Mouse (Mus musculus) limb, embryonic 12.5 days (tissue): Measurements from ENCODE around the gene Lypd8. TPM values are rescaled to one million over a fixed set of nuclear protein-coding genes. Genes with fewer than 3 reads are reported as not detected.

Experiments used
- ATAC-seq: fragments of 200-750 bp; cut with Nextera tagmentation; 2 replicates; pipeline ENCODE4 v1.8.0; 2017; ENCODE audit warnings: low read depth, moderate TSS enrichment; ENCODE audit not compliant: insufficient number of reproducible peaks, insufficient read depth, low FRiP score, low TSS enrichment
- H3K27ac ChIP-seq: fragments of 300-500 bp; sonication (generic); 2 replicates; pipeline ENCODE4 v1.5.1; 2016; ENCODE audit warnings: mild to moderate bottlenecking, moderate library complexity
- H3K27me3 ChIP-seq: fragments of 300-500 bp; sonication (generic); 2 replicates; pipeline ENCODE4 v1.6.1; 2016; ENCODE audit warnings: mild to moderate bottlenecking, moderate library complexity
- H3K36me3 ChIP-seq: fragments of 300-500 bp; sonication (generic); 2 replicates; pipeline ENCODE4 v1.6.1; 2016; ENCODE audit warnings: mild to moderate bottlenecking, moderate library complexity
- H3K4me1 ChIP-seq: fragments of 300-500 bp; sonication (generic); replicated peaks from 2 replicates; pipeline ENCODE4 v1.6.1; 2016
- H3K4me2 ChIP-seq: fragments of 300-500 bp; sonication (generic); 2 replicates; pipeline ENCODE4 v1.6.1; 2016; ENCODE audit warnings: mild to moderate bottlenecking, moderate library complexity
- H3K4me3 ChIP-seq: fragments of 300-500 bp; sonication (generic); replicated peaks from 2 replicates; pipeline ENCODE4 v1.5.1; 2016; ENCODE audit warnings: mild to moderate bottlenecking
- H3K9ac ChIP-seq: fragments of 300-500 bp; sonication (generic); replicated peaks from 2 replicates; pipeline ENCODE4 v1.6.1; 2016; ENCODE audit warnings: mild to moderate bottlenecking, moderate library complexity
- H3K9me3 ChIP-seq: fragments of 300-500 bp; sonication (generic); 2 replicates; pipeline ENCODE4 v1.6.1; 2016; ENCODE audit warnings: mild to moderate bottlenecking, moderate library complexity
- WGBS: fragments of 180-500 bp; shearing (Covaris S2); methylation state at CpG from one replicate; pipeline ENCODE4 v1.1.7; 2016; 5-methylcytosine and 5-hydroxymethylcytosine counted together
- polyA plus RNA-seq: library from polyadenylated mRNA; unstranded; fragments of >200 nt; fragmentation: Nextera tagmentation; extraction: Ambion mirVana; gene quantifications from 2 replicates; pipeline ENCODE4 v1.2.1, GENCODE M21; 2016

Lypd8 gene
- polyA plus RNA-seq, result not detected in 2 replicates

- no peak for ATAC-seq
- Histone ChIP-seq H3K4me3 (no peak within 1 kb of the TSS), H3K27me3 (no peaks in the 10 kb centered on the region), H3K36me3 (no peaks in the 10 kb centered on the region), H3K4me1 (no peaks in the 10 kb centered on the region), H3K4me2 (no peak within 1 kb of the TSS), H3K27ac (no peak within 1 kb of the TSS), H3K9me3 (no peaks in the 10 kb centered on the region), H3K9ac (no peak within 1 kb of the TSS)
- 88% methylated on average over 3 of the region's 3 CpGs for WGBS
Measured at GRCm38 (mm10) chr11:58378763-58379278, at the start of gene Lypd8. Gene Lypd8, plus strand, starts transcription at chr11:58379043.

- H3K4me1 ChIP-seq, result peaks cover 32% of the 10 kb centered on the region
- peaks cover 41% of the 10 kb centered on the region for H3K36me3 ChIP-seq
- peak overlapping the region; percentile 79 for H3K27ac ChIP-seq
- 0% methylated on average over 21 of the region's 21 CpGs for WGBS
- ATAC-seq, result 0 out of 2 replicates have a peak, but pooled peaks have one; percentile 18
- 0 out of 2 replicates have a peak, but pooled peaks cover 6% of the 10 kb centered on the region for H3K9me3 ChIP-seq
- no peaks in the 10 kb centered on the region for H3K27me3 ChIP-seq
- H3K4me3 ChIP-seq, result peak overlapping the region; percentile 84
- H3K4me2 ChIP-seq, result peak overlapping the region; percentile 92
- H3K9ac ChIP-seq, result peak overlapping the region; percentile 83
Measured at GRCm38 (mm10) chr11:58329906-58330275, 49.0 kb upstream of the Lypd8 start.

GRCm38 (mm10) chr11:58330276-58331148 is 48.3 kb upstream of the Lypd8 start, which contains the start of the genes Zfp672 and Sh3bp5l:
Gene Zfp672, minus strand, starts transcription at chr11:58330339.
Gene Sh3bp5l, plus strand, starts transcription at chr11:58330724.
- WGBS, result under 1% methylated on average over 52 of the region's 52 CpGs
- peaks cover 44% of the 10 kb centered on the region for H3K36me3 ChIP-seq
- 0 out of 2 replicates have a peak, but pooled peaks cover 6% of the 10 kb centered on the region for H3K9me3 ChIP-seq
- H3K4me2 ChIP-seq, result peak within 1 kb of the TSS; percentile 96
- peak within 1 kb of the TSS; percentile 84 for H3K4me3 ChIP-seq
- H3K27me3 ChIP-seq, result no peaks in the 10 kb centered on the region
- peaks cover 32% of the 10 kb centered on the region for H3K4me1 ChIP-seq
- H3K9ac ChIP-seq, result peak within 1 kb of the TSS; percentile 83
- peak; percentile 93 for ATAC-seq
- peak within 1 kb of the TSS; percentile 79 for H3K27ac ChIP-seq

GRCm38 (mm10) chr11:58331149-58331495 is 47.7 kb upstream of the Lypd8 start:
- peaks cover 48% of the 10 kb centered on the region for H3K36me3 ChIP-seq
- peak overlapping the region; percentile 84 for H3K4me3 ChIP-seq
- peak overlapping the region; percentile 69 for H3K9ac ChIP-seq
- 0 out of 2 replicates have a peak, but pooled peaks cover 6% of the 10 kb centered on the region for H3K9me3 ChIP-seq
- ATAC-seq, result peak; percentile 21; the same call in 1 of the 2 replicates
- WGBS, result 14% methylated on average over 10 of the region's 10 CpGs
- peak overlapping the region; percentile 96 for H3K4me2 ChIP-seq
- peak overlapping the region; percentile 62; the same call in 1 of the 2 replicates for H3K27ac ChIP-seq
- peaks cover 32% of the 10 kb centered on the region for H3K4me1 ChIP-seq
- H3K27me3 ChIP-seq, result no peaks in the 10 kb centered on the region

- WGBS, result 83% methylated on average over 6 of the region's 6 CpGs
Measured at GRCm38 (mm10) chr11:58331546-58331945, 47.3 kb upstream of the Lypd8 start.

GRCm38 (mm10) chr11:58334746-58335145 is 44.1 kb upstream of the Lypd8 start:
- H3K36me3 ChIP-seq, result peaks cover 62% of the 10 kb centered on the region

More at GRCm38 (mm10) chr11:58331546-58331945, 47.3 kb upstream of the Lypd8 start:
- 0 out of 2 replicates have a peak, but pooled peaks cover 6% of the 10 kb centered on the region for H3K9me3 ChIP-seq
- H3K4me2 ChIP-seq, result peak overlapping the region; percentile 96
- no peak for ATAC-seq
- peak overlapping the region; percentile 84 for H3K4me3 ChIP-seq
- H3K27me3 ChIP-seq, result no peaks in the 10 kb centered on the region
- H3K9ac ChIP-seq, result peak overlapping the region; percentile 69
- peaks cover 52% of the 10 kb centered on the region for H3K36me3 ChIP-seq
- H3K27ac ChIP-seq, result no peak overlapping the region
- H3K4me1 ChIP-seq, result peaks cover 32% of the 10 kb centered on the region

GRCm38 (mm10) chr11:58346745-58347144 is 32.1 kb upstream of the Lypd8 start:
- no peak for ATAC-seq
- Histone ChIP-seq H3K27ac (no peak overlapping the region), H3K4me1 (no peaks in the 10 kb centered on the region), H3K27me3 (no peaks in the 10 kb centered on the region), H3K4me2 (no peak overlapping the region), H3K9me3 (no peaks in the 10 kb centered on the region), H3K9ac (no peak overlapping the region), H3K36me3 (peaks cover 59% of the 10 kb centered on the region), H3K4me3 (no peak overlapping the region)
- WGBS, result 86% methylated on average over 4 of the region's 4 CpGs

More at GRCm38 (mm10) chr11:58334746-58335145, 44.1 kb upstream of the Lypd8 start:
- H3K27ac ChIP-seq, result no peak overlapping the region
- peaks cover 20% of the 10 kb centered on the region for H3K4me1 ChIP-seq
- H3K4me2 ChIP-seq, result no peak overlapping the region
- 89% methylated on average over 3 of the region's 3 CpGs for WGBS
- no peak for ATAC-seq
- H3K27me3 ChIP-seq, result no peaks in the 10 kb centered on the region
- no peaks in the 10 kb centered on the region for H3K9me3 ChIP-seq
- H3K4me3 ChIP-seq, result no peak overlapping the region
- H3K9ac ChIP-seq, result no peak overlapping the region

GRCm38 (mm10) chr11:58350628-58351027 is 28.2 kb upstream of the Lypd8 start:
- H3K27me3 ChIP-seq, result no peaks in the 10 kb centered on the region
- WGBS, result 64% methylated on average over 4 of the region's 4 CpGs
- no peak for ATAC-seq
- no peaks in the 10 kb centered on the region for H3K9me3 ChIP-seq
- H3K9ac ChIP-seq, result no peak overlapping the region
- no peak overlapping the region for H3K4me3 ChIP-seq
- H3K36me3 ChIP-seq, result peaks cover 30% of the 10 kb centered on the region
- H3K27ac ChIP-seq, result no peak overlapping the region
- no peak overlapping the region for H3K4me2 ChIP-seq
- H3K4me1 ChIP-seq, result no peaks in the 10 kb centered on the region

GRCm38 (mm10) chr11:58351179-58351578 is 27.7 kb upstream of the Lypd8 start:
- no peak for ATAC-seq
- H3K4me1 ChIP-seq, result no peaks in the 10 kb centered on the region
- H3K9me3 ChIP-seq, result no peaks in the 10 kb centered on the region
- WGBS, result 81% methylated on average over 5 of the region's 5 CpGs
- no peaks in the 10 kb centered on the region for H3K27me3 ChIP-seq
- H3K9ac ChIP-seq, result no peak overlapping the region
- H3K4me3 ChIP-seq, result no peak overlapping the region
- peaks cover 25% of the 10 kb centered on the region for H3K36me3 ChIP-seq
- H3K4me2 ChIP-seq, result no peak overlapping the region
- no peak overlapping the region for H3K27ac ChIP-seq

GRCm38 (mm10) chr11:58352681-58353548 is 25.9 kb upstream of the Lypd8 start:
- Histone ChIP-seq H3K4me3 (no peak overlapping the region), H3K4me2 (no peak overlapping the region), H3K9ac (no peak overlapping the region), H3K9me3 (no peaks in the 10 kb centered on the region), H3K36me3 (peaks cover 7% of the 10 kb centered on the region; the same call in 1 of the 2 replicates), H3K27me3 (no peaks in the 10 kb centered on the region), H3K27ac (no peak overlapping the region), H3K4me1 (no peaks in the 10 kb centered on the region)
- ATAC-seq, result no peak
- WGBS, result 56% methylated on average over 7 of the region's 7 CpGs
